ENCODE assay signal across 15 mouse cellular contexts in the genomic region with DNA sequence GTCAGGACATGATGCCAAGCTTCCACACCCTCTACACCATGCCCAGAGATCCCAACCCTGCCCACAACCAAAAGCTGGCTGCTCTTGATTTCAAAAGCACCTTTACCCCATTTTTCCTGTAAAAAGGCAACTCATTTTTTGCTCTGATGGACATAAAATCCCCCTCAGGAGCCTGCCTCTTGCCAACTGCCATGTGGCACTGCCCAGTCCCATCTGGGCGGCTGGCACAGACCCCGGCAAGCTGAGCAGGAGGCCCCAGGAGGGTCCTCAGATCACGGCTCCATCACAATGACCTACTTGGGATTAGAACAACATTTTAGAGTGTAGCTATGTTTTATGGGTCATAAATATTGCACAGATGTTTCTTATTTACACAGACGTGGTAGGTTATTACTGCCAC. TPM values are rescaled to one million over a fixed set of nuclear protein-coding genes. Genes with fewer than 3 reads are reported as not detected.
A peak's percentile ranks its signal among the peaks of the same experiment; 100 is the strongest.
DNase-seq lines count a peak whose midpoint lies in the region; ATAC-seq and TF ChIP-seq lines count a peak whose summit lies in the region.
"Had no signal": no experiment of that assay in that cellular context is flagged by ENCODE, and none has a peak within 500 bp of the region (broad histone marks: within the 10 kb centered on the region; RNA-seq: fewer than 3 reads in every experiment).

No protein-coding gene starts in this region.

- no peak for TF ChIP-seq CTCF in olfactory bulb, adult 2 months (IDR thresholded peaks at IDR 0.05; ENCODE audit: insufficient read depth, low read depth, low read length)

- no peaks in the 10 kb centered on the region for H3K36me3 ChIP-seq in forebrain, embryonic 16.5 days (ENCODE audit: control insufficient read depth, insufficient read depth)
- no peaks in the 10 kb centered on the region for H3K36me3 ChIP-seq in forebrain, embryonic 13.5 days (ENCODE audit: poor library complexity, severe bottlenecking)
- H3K36me3 ChIP-seq: G1E had no signal

- 43% methylated on average over 4 of the region's 4 CpGs for WGBS in forebrain, embryonic 16.5 days
- WGBS in forebrain, embryonic 13.5 days: 69% methylated on average over 4 of the region's 4 CpGs
- 59% methylated on average over 4 of the region's 4 CpGs for WGBS in olfactory bulb, adult 2 months

- no peak overlapping the region for H3K4me3 ChIP-seq in forebrain, embryonic 16.5 days (replicated peaks; ENCODE audit: low read length)
- H3K4me3 ChIP-seq in forebrain, embryonic 13.5 days: no peak overlapping the region
- no peak overlapping the region for H3K4me3 ChIP-seq in olfactory bulb, adult 2 months (ENCODE audit: insufficient read depth, low read depth, low read length)

- H3K9me3 ChIP-seq in forebrain, embryonic 16.5 days (ENCODE audit: control insufficient read depth, low read length): no peaks in the 10 kb centered on the region
- no peaks in the 10 kb centered on the region for H3K9me3 ChIP-seq in forebrain, embryonic 13.5 days (replicated peaks)

- no peaks in the 10 kb centered on the region for H3K27me3 ChIP-seq in forebrain, embryonic 16.5 days (replicated peaks; ENCODE audit: control insufficient read depth, insufficient read depth, low read length)
- H3K27me3 ChIP-seq in forebrain, embryonic 13.5 days: peaks cover 16% of the 10 kb centered on the region

- H3K27ac ChIP-seq in forebrain, embryonic 16.5 days (ENCODE audit: low read length): no peak overlapping the region
- no peak overlapping the region for H3K27ac ChIP-seq in forebrain, embryonic 13.5 days
- H3K27ac ChIP-seq in olfactory bulb, adult 2 months (ENCODE audit: insufficient read depth, low read depth, low read length): peak overlapping the region; percentile 7; the same call in 1 of the 2 replicates
- H3K27ac ChIP-seq: macrophage had no signal

- no peak for TF ChIP-seq POLR2A in olfactory bulb, adult 2 months (IDR thresholded peaks at IDR 0.05; ENCODE audit: insufficient read depth, low read depth, low read length)

- ATAC-seq in forebrain, embryonic 16.5 days: peak; percentile 51
- no peak for ATAC-seq in forebrain, embryonic 13.5 days

- H3K4me2 ChIP-seq in forebrain, embryonic 16.5 days (ENCODE audit: low read length): no peak overlapping the region
- H3K4me2 ChIP-seq in forebrain, embryonic 13.5 days: no peak overlapping the region

- peaks cover 25% of the 10 kb centered on the region for H3K4me1 ChIP-seq in forebrain, embryonic 16.5 days (replicated peaks; ENCODE audit: control insufficient read depth, insufficient read depth, low read length)
- peaks cover 32% of the 10 kb centered on the region for H3K4me1 ChIP-seq in forebrain, embryonic 13.5 days
- peaks cover 13% of the 10 kb centered on the region; the same call in 1 of the 2 replicates for H3K4me1 ChIP-seq in olfactory bulb, adult 2 months (ENCODE audit: control insufficient read depth, insufficient read depth, low read length)

- H3K9ac ChIP-seq in forebrain, embryonic 16.5 days (replicated peaks; ENCODE audit: low read depth, low read length): no peak overlapping the region
- no peak overlapping the region for H3K9ac ChIP-seq in forebrain, embryonic 13.5 days

- peak; percentile 20 for DNase-seq in retina, postnatal 1 day
- no peak for DNase-seq in retina, embryonic 14.5 days (ENCODE audit: low spot score)
- DNase-seq in cerebellum, postnatal 14 days: peak; percentile 94 to 97
- no peak for DNase-seq in layer of hippocampus, adult 9-11 months
- no peak for DNase-seq in left cerebral cortex, adult 9 months (ENCODE audit: low spot score in 2 of 2)
- DNase-seq: embryo, embryonic 11 days; gastrocnemius, postnatal 36 days; liver; lung, adult 2 months had no signal

RNA-seq across cellular contexts. Expression of a gene that starts 22.3 kb away (rescaled TPM):
- 7.9 and 8.1 TPM in 2 replicates for polyA plus RNA-seq in forebrain, embryonic 16.5 days (2015; fragmentation: Nextera tagmentation; extraction: Ambion mirVana)
- polyA plus RNA-seq in forebrain, embryonic 13.5 days (2015; fragmentation: Nextera tagmentation; extraction: Ambion mirVana): 1.7 and 2.1 TPM in 2 replicates
- polyA plus RNA-seq in olfactory bulb, adult 2 months (2012; ENCODE audit: insufficient read depth, insufficient read length, low replicate concordance, missing spikeins): 33.3 TPM in 1 of 2 replicates, not detected in the other
- polyA plus RNA-seq: C2C12, G1E, macrophage had no signal

Comparison
In these comparisons a context has a peak if more than half of its experiments do, and no peak if none do; other contexts are left out.
1. DNase-seq: peak in retina, postnatal 1 day (single experiment) and cerebellum, postnatal 14 days (2 of 2); none in retina, embryonic 14.5 days (single experiment), layer of hippocampus, adult 9-11 months (single experiment) and left cerebral cortex, adult 9 months (0 of 2).